Mouse (Mus musculus) thymus, adult 18-20 months (tissue): ENCODE measurements at regions not wholly inside any gene's neighbourhood (a gene's known extent, or its start where the extent isn't known, plus 50 kb on each side); places are given as distances from the start of the nearest gene placed in this dataset.
"Not testable (repeated sequence)": the region's sequence is repeated elsewhere in the genome, so short reads cannot be mapped to it uniquely, and the experiment has no call there.

ENCODE experiments used
- DNase-seq, 2 experiments: peaks; one replicate each; pipeline ENCODE4 v3.0.0; 2022; ENCODE audit warnings: mixed read lengths in 2 of 2

GRCm38 (mm10) chr7:29639591-29639990 lies 87.2 kb downstream of the Catsperg2 start:
- DNase-seq = not testable (repeated sequence)

GRCm38 (mm10) chr7:29602356-29602755 lies 83.9 kb upstream of the Sipa1l3 start:
- no peak for DNase-seq

GRCm38 (mm10) chr7:29601337-29601736 lies 82.9 kb upstream of the Sipa1l3 start:
- no peak for DNase-seq

- peak; percentile 2 to 17 for DNase-seq
These were observed 78.8 kb upstream of the Sipa1l3 start for GRCm38 (mm10) chr7:29597291-29597690.

- no peak for DNase-seq
These were observed 59.7 kb upstream of the Sipa1l3 start for GRCm38 (mm10) chr7:29578128-29578527.

- no peak for DNase-seq
These were observed 57.2 kb upstream of the Sipa1l3 start for GRCm38 (mm10) chr7:29575606-29576005.
